Mouse (Mus musculus): ENCODE measurements at regions not wholly inside any gene's neighbourhood (a gene's known extent, or its start where the extent isn't known, plus 50 kb on each side); places are given as distances from the start of the nearest gene placed in this dataset.

GRCm38 (mm10) chrX:166757152-166757551, 171.6 kb upstream of the Egfl6 start:
- no peak for TF ChIP-seq CTCF (conservative IDR thresholded peaks at IDR 0.05 in 1 of 2, IDR thresholded peaks at IDR 0.05 in 1 of 2; ENCODE audit: low read depth in 2 of 2, low read length in 2 of 2)
- TF ChIP-seq MAX (IDR thresholded peaks at IDR 0.05; ENCODE audit: low read length), result no peak
- TF ChIP-seq POLR2A (IDR thresholded peaks at IDR 0.05; ENCODE audit: low read depth, low read length), result no peak
- TF ChIP-seq EP300 (IDR thresholded peaks at IDR 0.05; ENCODE audit: low read length), result no peak

Measured in CH12.LX (cell line).